Mouse (Mus musculus) liver, embryonic 12.5 days (tissue): ENCODE results near the gene Gsk3b. TPM values are rescaled to one million over a fixed set of nuclear protein-coding genes. Genes with fewer than 3 reads are reported as not detected.

ENCODE experiments used
- ATAC-seq: fragments of 200-750 bp; cut with Nextera tagmentation; 2 replicates; pipeline ENCODE4 v1.8.0; 2017; ENCODE audit warnings: moderate number of reproducible peaks, mild to moderate bottlenecking, moderate library complexity
- H3K27ac ChIP-seq: fragments of 300-500 bp; sonication (generic); 2 replicates; pipeline ENCODE4 v1.5.1; 2016; ENCODE audit warnings: mild to moderate bottlenecking
- H3K27me3 ChIP-seq: fragments of 300-500 bp; sonication (generic); replicated peaks from 2 replicates; pipeline ENCODE4 v1.6.1; 2016; ENCODE audit warnings: mild to moderate bottlenecking, moderate library complexity
- H3K36me3 ChIP-seq: fragments of 300-500 bp; sonication (generic); 2 replicates; pipeline ENCODE4 v1.6.1; 2016; ENCODE audit warnings: mild to moderate bottlenecking, moderate library complexity
- H3K4me1 ChIP-seq: fragments of 300-500 bp; sonication (generic); 2 replicates; pipeline ENCODE4 v1.6.1; 2016
- H3K4me2 ChIP-seq: fragments of 300-500 bp; sonication (generic); 2 replicates; pipeline ENCODE4 v1.6.1; 2016; ENCODE audit warnings: mild to moderate bottlenecking, moderate library complexity
- H3K4me3 ChIP-seq: fragments of 300-500 bp; sonication (generic); 2 replicates; pipeline ENCODE4 v1.5.1; 2016; ENCODE audit warnings: mild to moderate bottlenecking, moderate library complexity
- H3K9ac ChIP-seq: fragments of 300-500 bp; sonication (generic); 2 replicates; pipeline ENCODE4 v1.6.1; 2016; ENCODE audit warnings: mild to moderate bottlenecking, moderate library complexity
- H3K9me3 ChIP-seq: fragments of 300-500 bp; sonication (generic); replicated peaks from 2 replicates; pipeline ENCODE4 v1.6.1; 2016; ENCODE audit warnings: mild to moderate bottlenecking, moderate library complexity
- WGBS: fragments of 180-500 bp; shearing (Covaris S2); methylation state at CpG from one replicate; pipeline ENCODE4 v1.1.7; 2016; ENCODE audit not compliant: insufficient replicate concordance; 5-methylcytosine and 5-hydroxymethylcytosine counted together
- polyA plus RNA-seq: library from polyadenylated mRNA; unstranded; fragments of >200 nt; fragmentation: Nextera tagmentation; extraction: Ambion mirVana; gene quantifications from 2 replicates; pipeline ENCODE4 v1.2.1, GENCODE M21; 2016

Gene Gsk3b
- polyA plus RNA-seq, 1 experiment from 2014 or later, result 17.4 TPM

- H3K4me1 ChIP-seq, result 0 out of 2 replicates have a peak, but pooled peaks cover 5% of the 10 kb centered on the region
- ATAC-seq, result no peak
- no peak overlapping the region for H3K27ac ChIP-seq
- no peak overlapping the region for H3K4me2 ChIP-seq
- no peak overlapping the region for H3K4me3 ChIP-seq
- no peaks in the 10 kb centered on the region for H3K27me3 ChIP-seq
- H3K36me3 ChIP-seq, result peaks cover 4% of the 10 kb centered on the region; the same call in 1 of the 2 replicates
- 85% methylated on average over 7 of the region's 7 CpGs for WGBS
- no peak overlapping the region for H3K9ac ChIP-seq
- H3K9me3 ChIP-seq, result no peaks in the 10 kb centered on the region
Observed at GRCm38 (mm10) chr16:38157854-38158622, 69.2 kb downstream of the Gsk3b start.

GRCm38 (mm10) chr16:38162019-38162418, 73.2 kb downstream of the Gsk3b start:
- Histone ChIP-seq H3K9ac (no peak overlapping the region), H3K27me3 (no peaks in the 10 kb centered on the region), H3K4me3 (no peak overlapping the region), H3K27ac (no peak overlapping the region), H3K4me2 (no peak overlapping the region), H3K4me1 (0 out of 2 replicates have a peak, but pooled peaks cover 5% of the 10 kb centered on the region), H3K36me3 (peaks cover 8% of the 10 kb centered on the region), H3K9me3 (no peaks in the 10 kb centered on the region)
- ATAC-seq, result no peak
- WGBS, result 63% methylated on average over 3 of the region's 3 CpGs

GRCm38 (mm10) chr16:38164811-38165591, 76.2 kb downstream of the Gsk3b start:
- WGBS, result 84% methylated on average over 7 of the region's 7 CpGs
- H3K4me3 ChIP-seq, result no peak overlapping the region
- ATAC-seq, result no peak
- H3K4me2 ChIP-seq, result no peak overlapping the region
- 0 out of 2 replicates have a peak, but pooled peaks cover 5% of the 10 kb centered on the region for H3K4me1 ChIP-seq
- H3K27ac ChIP-seq, result no peak overlapping the region
- H3K36me3 ChIP-seq, result peaks cover 7% of the 10 kb centered on the region
- H3K9ac ChIP-seq, result no peak overlapping the region
- H3K9me3 ChIP-seq, result no peaks in the 10 kb centered on the region
- no peaks in the 10 kb centered on the region for H3K27me3 ChIP-seq

- no peak for ATAC-seq
- 86% methylated on average over 5 of the region's 5 CpGs for WGBS
- no peak overlapping the region for H3K4me3 ChIP-seq
Observed at GRCm38 (mm10) chr16:38168971-38169370, 80.2 kb downstream of the Gsk3b start.

GRCm38 (mm10) chr16:38179150-38179549, 90.3 kb downstream of the Gsk3b start:
- Histone ChIP-seq H3K27ac (no peak overlapping the region), H3K27me3 (no peaks in the 10 kb centered on the region), H3K9ac (no peak overlapping the region), H3K36me3 (peaks cover 33% of the 10 kb centered on the region), H3K4me2 (no peak overlapping the region), H3K4me3 (no peak overlapping the region), H3K9me3 (no peaks in the 10 kb centered on the region), H3K4me1 (peaks cover 5% of the 10 kb centered on the region; the same call in 1 of the 2 replicates)
- 75% methylated on average over 4 of the region's 4 CpGs for WGBS
- no peak for ATAC-seq

More at GRCm38 (mm10) chr16:38168971-38169370, 80.2 kb downstream of the Gsk3b start:
- Histone ChIP-seq H3K9ac (no peak overlapping the region), H3K27me3 (no peaks in the 10 kb centered on the region), H3K4me2 (no peak overlapping the region), H3K9me3 (no peaks in the 10 kb centered on the region), H3K27ac (no peak overlapping the region), H3K4me1 (peaks cover 6% of the 10 kb centered on the region; the same call in 1 of the 2 replicates), H3K36me3 (peaks cover 24% of the 10 kb centered on the region)

GRCm38 (mm10) chr16:38181421-38181820, 92.6 kb downstream of the Gsk3b start:
- no peak for ATAC-seq
- H3K9ac ChIP-seq, result no peak overlapping the region
- H3K36me3 ChIP-seq, result peaks cover 44% of the 10 kb centered on the region
- H3K27me3 ChIP-seq, result no peaks in the 10 kb centered on the region
- no peaks in the 10 kb centered on the region for H3K9me3 ChIP-seq
- no peaks in the 10 kb centered on the region for H3K4me1 ChIP-seq
- WGBS, result 89% methylated on average over 8 of the region's 8 CpGs
- no peak overlapping the region for H3K4me2 ChIP-seq
- no peak overlapping the region for H3K27ac ChIP-seq
- no peak overlapping the region for H3K4me3 ChIP-seq

GRCm38 (mm10) chr16:38184657-38185269, 96.0 kb downstream of the Gsk3b start:
- WGBS, result 76% methylated on average over 8 of the region's 8 CpGs
- Histone ChIP-seq H3K27me3 (no peaks in the 10 kb centered on the region), H3K4me1 (no peaks in the 10 kb centered on the region), H3K27ac (no peak overlapping the region), H3K9me3 (no peaks in the 10 kb centered on the region), H3K4me2 (no peak overlapping the region), H3K9ac (no peak overlapping the region), H3K4me3 (no peak overlapping the region), H3K36me3 (peaks cover 44% of the 10 kb centered on the region)
- ATAC-seq, result peak; percentile 24

- no peak overlapping the region for H3K4me2 ChIP-seq
- no peaks in the 10 kb centered on the region for H3K27me3 ChIP-seq
- H3K9ac ChIP-seq, result no peak overlapping the region
- no peak for ATAC-seq
- 87% methylated on average over 4 of the region's 4 CpGs for WGBS
- H3K4me3 ChIP-seq, result no peak overlapping the region
- H3K4me1 ChIP-seq, result no peaks in the 10 kb centered on the region
- no peak overlapping the region for H3K27ac ChIP-seq
- no peaks in the 10 kb centered on the region for H3K9me3 ChIP-seq
- H3K36me3 ChIP-seq, result peaks cover 59% of the 10 kb centered on the region
Observed at GRCm38 (mm10) chr16:38189952-38190351, 101.2 kb downstream of the Gsk3b start.

- 82% methylated on average over 3 of the region's 3 CpGs for WGBS
- Histone ChIP-seq H3K4me3 (no peak overlapping the region), H3K27ac (no peak overlapping the region), H3K4me1 (no peaks in the 10 kb centered on the region), H3K27me3 (no peaks in the 10 kb centered on the region), H3K9me3 (no peaks in the 10 kb centered on the region), H3K9ac (no peak overlapping the region), H3K4me2 (no peak overlapping the region), H3K36me3 (peaks cover 62% of the 10 kb centered on the region)
- no peak for ATAC-seq
Observed at GRCm38 (mm10) chr16:38190531-38190930, 101.7 kb downstream of the Gsk3b start.

- H3K27ac ChIP-seq, result no peak overlapping the region
- H3K36me3 ChIP-seq, result peaks cover 63% of the 10 kb centered on the region
- H3K27me3 ChIP-seq, result no peaks in the 10 kb centered on the region
Observed at GRCm38 (mm10) chr16:38191460-38191859, 102.7 kb downstream of the Gsk3b start.

GRCm38 (mm10) chr16:38192640-38193039, 103.8 kb downstream of the Gsk3b start:
- whole genome bisulfite sequencing, result 85% methylated on average over 6 of the region's 6 CpGs
- Histone ChIP-seq H3K4me2 (no peak overlapping the region), H3K9ac (no peak overlapping the region), H3K9me3 (no peaks in the 10 kb centered on the region), H3K27me3 (no peaks in the 10 kb centered on the region), H3K36me3 (peaks cover 64% of the 10 kb centered on the region), H3K27ac (no peak overlapping the region), H3K4me1 (no peaks in the 10 kb centered on the region), H3K4me3 (no peak overlapping the region)
- ATAC-seq, result no peak

More at GRCm38 (mm10) chr16:38191460-38191859, 102.7 kb downstream of the Gsk3b start:
- Histone ChIP-seq H3K4me2 (no peak overlapping the region), H3K4me1 (no peaks in the 10 kb centered on the region), H3K4me3 (no peak overlapping the region), H3K9me3 (no peaks in the 10 kb centered on the region), H3K9ac (no peak overlapping the region)
- ATAC-seq, result no peak
- WGBS, result 78% methylated on average over 6 of the region's 6 CpGs

- H3K27ac ChIP-seq, result no peak overlapping the region
- no peaks in the 10 kb centered on the region for H3K4me1 ChIP-seq
- peaks cover 60% of the 10 kb centered on the region for H3K36me3 ChIP-seq
- 56% methylated on average over 4 of the region's 4 CpGs for WGBS
- no peak overlapping the region for H3K4me3 ChIP-seq
- H3K4me2 ChIP-seq, result no peak overlapping the region
- H3K9me3 ChIP-seq, result no peaks in the 10 kb centered on the region
- H3K27me3 ChIP-seq, result no peaks in the 10 kb centered on the region
- H3K9ac ChIP-seq, result no peak overlapping the region
- ATAC-seq, result no peak
Observed at GRCm38 (mm10) chr16:38197299-38197698, 108.5 kb downstream of the Gsk3b start.
